Mouse (Mus musculus): ENCODE measurements around the gene Marcksl1. TPM values are rescaled to one million over a fixed set of nuclear protein-coding genes. Genes with fewer than 3 reads are reported as not detected.

Marcksl1 gene
- polyA plus RNA-seq (2012): 1.2 and 1.4 TPM in 2 replicates

DNA sequence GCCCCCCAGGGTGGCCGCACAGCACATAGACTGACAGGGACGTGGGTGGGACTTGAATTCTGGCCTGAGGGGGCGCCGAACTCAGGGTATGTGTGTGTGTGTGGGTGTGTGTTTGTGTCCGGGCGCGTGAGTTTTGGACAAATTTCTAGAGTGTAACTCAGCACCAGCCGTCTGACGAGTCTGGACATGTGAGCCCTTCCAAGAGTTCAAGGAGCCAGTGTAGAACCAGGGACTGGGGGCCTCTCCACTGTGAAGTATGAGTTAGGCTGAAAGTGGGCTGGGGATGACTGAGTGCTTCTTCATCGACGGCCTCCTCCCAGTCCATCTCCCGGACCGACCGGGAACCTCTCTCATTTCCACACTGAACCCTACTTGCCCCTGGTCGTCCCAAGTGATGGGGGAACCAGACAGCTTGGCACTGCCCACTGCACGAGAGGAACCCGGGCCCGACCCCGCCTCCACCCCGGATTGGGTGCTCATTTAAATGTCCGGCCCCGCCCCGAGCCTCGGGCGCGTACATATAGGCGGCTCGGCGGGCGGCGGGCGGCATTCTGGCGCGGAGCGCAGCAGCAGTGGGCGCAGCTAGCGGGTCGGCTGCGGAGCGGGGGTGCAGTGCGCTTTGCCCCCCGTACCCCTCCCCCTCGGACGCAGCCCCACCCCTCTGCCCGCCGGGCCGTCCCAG, at the start of gene Marcksl1:
Gene Marcksl1, plus strand, starts transcription at position 496 of the 682 bp plus-strand sequence.
- peaks cover 52% of the 10 kb centered on the region for H3K27me3 ChIP-seq (ENCODE audit: control insufficient read depth)
- peak within 1 kb of the TSS; percentile 64 for H3K4me3 ChIP-seq (replicated peaks)
- H3K36me3 ChIP-seq (ENCODE audit: control insufficient read depth): peaks cover 30% of the 10 kb centered on the region
- TF ChIP-seq TAL1 (IDR thresholded peaks at IDR 0.05; ENCODE audit: low read length): no peak
- TF ChIP-seq GATA1 (IDR thresholded peaks at IDR 0.05; ENCODE audit: low read length): no peak
- peaks cover 26% of the 10 kb centered on the region for H3K4me1 ChIP-seq (ENCODE audit: control insufficient read depth)
- no peaks in the 10 kb centered on the region for H3K9me3 ChIP-seq (ENCODE audit: control insufficient read depth, low read length)

DNA sequence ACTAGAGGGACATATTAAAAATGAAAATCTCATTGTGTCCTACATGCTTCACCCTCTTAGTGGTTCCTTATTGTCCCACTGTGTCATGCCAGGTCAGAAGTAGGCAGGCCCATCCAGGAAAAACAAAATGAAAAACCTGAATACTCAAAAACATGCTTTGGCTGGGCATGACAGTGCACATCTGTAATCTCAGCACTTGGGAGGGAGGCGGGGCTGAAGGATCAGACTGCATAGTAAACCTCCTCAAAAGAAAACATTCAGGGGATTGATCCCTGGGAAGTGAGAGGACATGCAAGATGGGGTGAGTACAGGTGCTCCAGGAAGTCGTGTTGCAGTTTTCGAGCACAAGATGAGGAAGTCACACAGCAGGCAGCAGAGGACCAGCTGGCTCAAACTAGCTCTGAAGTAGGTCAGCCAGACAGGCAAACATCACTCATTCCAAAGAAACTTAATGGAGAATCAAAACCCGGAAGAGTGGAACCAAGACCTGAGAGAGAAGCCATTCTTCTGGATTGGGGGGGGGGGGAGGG, 49.0 kb upstream of the Marcksl1 start:
- H3K9me3 ChIP-seq (ENCODE audit: control insufficient read depth, low read length): no peaks in the 10 kb centered on the region
- H3K4me1 ChIP-seq (ENCODE audit: control insufficient read depth): peaks cover 65% of the 10 kb centered on the region
- no peaks in the 10 kb centered on the region for H3K27me3 ChIP-seq (ENCODE audit: control insufficient read depth)
- peaks cover 75% of the 10 kb centered on the region for H3K36me3 ChIP-seq (ENCODE audit: control insufficient read depth)
- H3K4me3 ChIP-seq (replicated peaks): peak overlapping the region; percentile 74
- peak; percentile 53 for TF ChIP-seq GATA1 (IDR thresholded peaks at IDR 0.05; ENCODE audit: low read length)
- no peak for TF ChIP-seq TAL1 (IDR thresholded peaks at IDR 0.05; ENCODE audit: low read length)

DNA sequence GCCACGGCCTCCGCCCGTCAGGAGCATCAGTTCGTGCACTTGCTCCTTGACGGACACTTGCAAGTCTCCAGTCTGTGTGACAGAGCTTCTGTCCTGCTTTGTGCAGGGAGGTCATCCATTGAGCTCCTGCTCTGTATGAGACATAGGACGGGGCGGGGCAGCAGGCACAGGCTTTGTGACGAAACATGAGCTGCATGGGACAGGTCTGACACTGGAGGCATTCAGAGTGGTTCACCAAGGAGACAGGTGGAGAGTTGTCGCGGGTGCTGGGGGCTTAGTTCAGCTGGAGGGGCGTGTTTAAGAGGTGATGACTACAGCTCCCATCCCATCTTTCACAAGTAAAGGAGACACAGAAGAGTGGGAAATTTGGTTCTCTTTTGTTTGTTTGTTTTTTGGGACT, 37.3 kb upstream of the Marcksl1 start:
- H3K4me3 ChIP-seq (replicated peaks): no peak overlapping the region
- H3K27me3 ChIP-seq (ENCODE audit: control insufficient read depth): no peaks in the 10 kb centered on the region
- no peaks in the 10 kb centered on the region for H3K9me3 ChIP-seq (ENCODE audit: control insufficient read depth, low read length)
- TF ChIP-seq TAL1 (IDR thresholded peaks at IDR 0.05; ENCODE audit: low read length) (no peak), GATA1 (IDR thresholded peaks at IDR 0.05; ENCODE audit: low read length) (no peak)
- peaks cover 22% of the 10 kb centered on the region for H3K4me1 ChIP-seq (ENCODE audit: control insufficient read depth)
- peaks cover 99% of the 10 kb centered on the region for H3K36me3 ChIP-seq (ENCODE audit: control insufficient read depth)

DNA sequence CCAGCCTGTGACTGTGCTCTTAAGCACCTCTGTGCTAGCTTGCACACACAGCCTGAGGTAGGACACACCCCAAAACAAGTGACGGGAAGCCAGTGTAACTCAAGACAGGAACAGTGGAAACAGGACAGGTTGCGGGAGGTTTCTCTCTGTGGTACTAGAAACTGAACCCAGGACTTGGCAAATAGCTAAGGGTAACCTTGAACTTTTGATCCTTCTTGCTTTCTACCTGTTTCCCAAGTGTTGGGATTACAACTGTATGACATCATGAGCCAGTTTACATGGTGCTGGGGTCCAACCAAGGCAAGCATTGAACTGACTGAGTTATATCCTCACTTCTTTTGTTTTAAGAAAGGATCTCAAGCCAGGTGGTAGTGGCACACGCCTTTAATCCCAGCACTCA, 33.5 kb upstream of the Marcksl1 start:
- Histone ChIP-seq H3K9me3 (ENCODE audit: control insufficient read depth, low read length) (no peaks in the 10 kb centered on the region), H3K4me1 (ENCODE audit: control insufficient read depth) (peaks cover 22% of the 10 kb centered on the region), H3K4me3 (replicated peaks) (no peak overlapping the region), H3K27me3 (ENCODE audit: control insufficient read depth) (no peaks in the 10 kb centered on the region), H3K36me3 (ENCODE audit: control insufficient read depth) (peaks cover 99% of the 10 kb centered on the region)
- TF ChIP-seq GATA1 (IDR thresholded peaks at IDR 0.05; ENCODE audit: low read length) (no peak), TAL1 (IDR thresholded peaks at IDR 0.05; ENCODE audit: low read length) (no peak)

- H3K4me3 ChIP-seq (replicated peaks): no peak overlapping the region
- H3K27me3 ChIP-seq (ENCODE audit: control insufficient read depth): no peaks in the 10 kb centered on the region
- TF ChIP-seq GATA1 (IDR thresholded peaks at IDR 0.05; ENCODE audit: low read length) (no peak), TAL1 (IDR thresholded peaks at IDR 0.05; ENCODE audit: low read length) (no peak)
- peaks cover 15% of the 10 kb centered on the region for H3K4me1 ChIP-seq (ENCODE audit: control insufficient read depth)
- no peaks in the 10 kb centered on the region for H3K9me3 ChIP-seq (ENCODE audit: control insufficient read depth, low read length)
- peaks cover 100% of the 10 kb centered on the region for H3K36me3 ChIP-seq (ENCODE audit: control insufficient read depth)
Measured at GRCm38 (mm10) chr4:129481090-129481489, 32.3 kb upstream of the Marcksl1 start.

DNA sequence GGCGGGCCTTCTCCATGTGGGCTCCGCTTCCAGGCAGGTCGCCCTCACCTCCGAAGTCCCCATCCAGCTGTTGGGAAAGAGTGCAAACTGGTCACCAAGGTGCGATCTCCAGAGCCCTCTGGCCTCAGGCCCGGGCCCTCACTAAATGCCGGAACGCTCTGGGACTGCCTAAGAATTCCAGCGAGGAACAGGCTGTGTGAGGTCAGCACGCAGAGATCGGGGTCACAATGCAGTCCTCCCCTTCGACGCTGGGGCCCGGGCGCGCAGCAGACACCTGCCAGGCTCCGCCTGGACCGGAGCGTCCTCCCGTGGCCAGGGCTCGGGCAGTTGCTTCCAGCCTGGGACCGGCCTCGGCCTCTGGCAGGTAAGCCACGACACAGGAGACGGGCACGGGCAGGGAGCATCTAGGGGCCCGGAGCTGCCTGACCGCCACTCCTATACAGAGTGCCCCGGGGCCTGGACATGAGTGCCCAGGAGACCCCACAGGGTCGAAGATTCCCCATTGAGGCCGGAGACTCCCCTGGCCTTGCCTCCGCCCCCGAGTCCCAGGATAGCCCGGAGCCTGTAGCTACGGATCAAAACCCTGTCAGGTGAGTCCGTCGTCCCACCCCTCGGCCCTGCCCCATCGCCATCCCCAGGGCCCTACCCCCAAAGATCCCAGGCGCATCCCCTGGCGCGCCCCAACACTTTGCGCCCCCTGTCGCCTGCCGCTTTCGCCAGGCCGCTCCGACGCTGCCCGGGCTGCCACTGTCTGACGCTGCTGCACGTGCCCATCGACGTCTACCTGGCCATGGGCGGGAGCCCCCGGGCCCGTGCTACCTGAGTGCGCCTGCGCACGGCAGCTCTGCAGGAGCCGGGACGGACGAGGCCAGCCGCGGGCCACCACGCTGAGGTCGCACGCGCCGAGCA, 22.2 kb upstream of the Marcksl1 start, which contains the start of the genes Tssk3 and Fam229a:
Gene Tssk3, minus strand, starts transcription at position 51 of the 909 bp plus-strand sequence.
Gene Fam229a, plus strand, starts transcription at position 219 of the 909 bp plus-strand sequence.
- TF ChIP-seq GATA1 (IDR thresholded peaks at IDR 0.05; ENCODE audit: low read length) (no peak), TAL1 (IDR thresholded peaks at IDR 0.05; ENCODE audit: low read length) (no peak)
- Histone ChIP-seq H3K4me1 (ENCODE audit: control insufficient read depth) (peaks cover 8% of the 10 kb centered on the region), H3K4me3 (replicated peaks) (no peak within 1 kb of the TSS), H3K27me3 (ENCODE audit: control insufficient read depth) (peaks cover 57% of the 10 kb centered on the region), H3K9me3 (ENCODE audit: control insufficient read depth, low read length) (no peaks in the 10 kb centered on the region), H3K36me3 (ENCODE audit: control insufficient read depth) (peaks cover 47% of the 10 kb centered on the region)

GRCm38 (mm10) chr4:129494681-129495080, 18.7 kb upstream of the Marcksl1 start:
- Histone ChIP-seq H3K4me3 (replicated peaks) (no peak overlapping the region), H3K36me3 (ENCODE audit: control insufficient read depth) (peaks cover 13% of the 10 kb centered on the region), H3K4me1 (ENCODE audit: control insufficient read depth) (peaks cover 8% of the 10 kb centered on the region), H3K9me3 (ENCODE audit: control insufficient read depth, low read length) (no peaks in the 10 kb centered on the region), H3K27me3 (ENCODE audit: control insufficient read depth) (peaks cover 86% of the 10 kb centered on the region)
- no peak for TF ChIP-seq TAL1 (IDR thresholded peaks at IDR 0.05; ENCODE audit: low read length)
- no peak for TF ChIP-seq GATA1 (IDR thresholded peaks at IDR 0.05; ENCODE audit: low read length)

DNA sequence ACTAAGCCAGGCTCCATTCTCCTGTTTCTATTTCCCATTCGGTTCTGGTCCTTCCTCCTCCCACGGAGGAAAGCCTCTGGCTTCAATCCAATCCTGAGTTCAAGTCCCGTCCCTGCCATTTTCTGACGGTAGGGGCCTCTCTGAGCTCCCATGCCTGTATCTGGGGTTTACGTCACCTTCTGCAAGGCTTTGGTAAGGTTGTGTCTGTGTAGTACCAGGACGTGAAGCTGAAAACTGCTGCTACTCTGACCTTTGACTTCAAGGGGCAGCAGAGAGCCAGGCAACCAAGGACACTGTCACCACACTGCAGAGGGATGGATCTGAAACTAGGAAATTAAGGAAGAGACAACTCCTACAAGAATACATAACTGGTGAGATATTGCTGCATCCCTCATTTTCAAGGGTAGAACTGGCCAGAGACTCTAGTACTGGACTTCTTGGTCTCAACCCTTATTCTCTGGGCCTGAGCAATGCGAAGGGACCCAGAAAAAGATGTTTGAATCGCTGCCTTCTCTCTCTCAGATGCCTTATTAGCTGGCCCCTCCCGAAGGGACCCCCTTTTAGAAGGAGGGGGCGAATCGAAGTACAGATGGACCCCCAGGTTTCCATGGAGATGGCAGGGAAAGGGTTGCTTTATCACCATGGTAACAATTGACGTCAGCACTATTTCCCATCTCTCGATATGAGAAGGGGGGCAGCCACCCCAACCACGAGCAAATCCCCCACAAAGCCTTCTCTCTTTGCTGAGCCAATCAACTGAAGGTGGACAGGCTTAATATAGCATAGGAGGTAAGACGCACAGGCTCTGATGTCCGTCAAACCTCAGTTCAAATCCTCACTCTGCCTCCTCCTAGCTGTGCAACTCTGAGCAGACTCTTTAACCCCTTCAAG, 17.5 kb upstream of the Marcksl1 start:
- Histone ChIP-seq H3K36me3 (ENCODE audit: control insufficient read depth) (peaks cover under 1% of the 10 kb centered on the region; the same call in 1 of the 2 replicates), H3K4me1 (ENCODE audit: control insufficient read depth) (peaks cover 17% of the 10 kb centered on the region), H3K9me3 (ENCODE audit: control insufficient read depth, low read length) (no peaks in the 10 kb centered on the region), H3K27me3 (ENCODE audit: control insufficient read depth) (peaks cover 85% of the 10 kb centered on the region), H3K4me3 (replicated peaks) (no peak overlapping the region)
- TF ChIP-seq TAL1 (IDR thresholded peaks at IDR 0.05; ENCODE audit: low read length) (no peak), GATA1 (IDR thresholded peaks at IDR 0.05; ENCODE audit: low read length) (no peak)

Measured in erythroblast, embryonic 14.5 days (primary cell).